ENCODE assay signal across 21 mouse cellular contexts in the genomic region with DNA sequence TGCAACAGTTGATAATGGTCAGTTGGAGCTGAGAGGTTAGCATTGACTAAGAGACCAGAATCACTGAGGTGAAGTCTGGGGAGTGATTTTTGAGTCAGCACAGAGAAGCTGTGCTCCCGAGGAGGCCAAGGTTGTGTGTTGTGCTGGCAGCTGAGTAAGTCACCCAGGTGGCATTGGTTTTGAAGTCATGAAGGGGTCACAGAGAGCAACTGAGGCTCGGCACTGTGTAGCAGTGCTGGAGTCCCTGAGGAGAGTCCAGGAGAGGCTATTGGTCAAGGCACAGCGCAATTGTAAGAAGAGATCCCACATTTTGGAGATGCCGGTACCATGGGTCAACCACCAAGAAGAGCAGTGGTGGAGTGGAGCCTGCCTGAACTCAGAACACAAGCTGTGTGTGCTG.
"Had no signal": no experiment of that assay in that cellular context is flagged by ENCODE, and none has a peak within 500 bp of the region (broad histone marks: within the 10 kb centered on the region; RNA-seq: fewer than 3 reads in every experiment).

No protein-coding gene starts in this region.

- H3K27ac ChIP-seq: hindbrain, embryonic 12.5 days; hindbrain, embryonic 14.5 days; intestine, embryonic 15.5 days; left cerebral cortex, adult 2 months; limb, embryonic 10.5 days; limb, embryonic 12.5 days; liver, embryonic 13.5 days; liver, embryonic 15.5 days had no signal

- DNase-seq: gastrocnemius, postnatal 25 days; heart, adult 2 months; kidney, adult 18-20 months; kidney, adult 8-10 months; kidney, postnatal 10 days; kidney, postnatal 25 days; liver, embryonic 13.5 days had no signal

- H3K4me2 ChIP-seq: heart, embryonic 12.5 days; hindbrain, embryonic 12.5 days; hindbrain, embryonic 14.5 days; intestine, embryonic 15.5 days; limb, embryonic 12.5 days; liver, embryonic 11.5 days; liver, embryonic 13.5 days; liver, embryonic 15.5 days had no signal

- ATAC-seq: hindbrain, embryonic 16.5 days; inflammation-experienced regulatory T-cells, adult 6 months; intestine, embryonic 15.5 days; intestine, postnatal 0 days had no signal

- H3K4me3 ChIP-seq: heart, adult 2 months; heart, embryonic 12.5 days; hindbrain, embryonic 10.5 days; hindbrain, embryonic 12.5 days; intestine, embryonic 15.5 days; layer of hippocampus, adult 2 months; left cerebral cortex, adult 2 months; limb, embryonic 10.5 days; limb, embryonic 12.5 days; liver, embryonic 13.5 days; liver, embryonic 15.5 days had no signal

- H3K27me3 ChIP-seq: heart, embryonic 12.5 days; hindbrain, embryonic 12.5 days; intestine, embryonic 15.5 days; limb, embryonic 12.5 days; liver, embryonic 13.5 days; liver, embryonic 15.5 days had no signal

- H3K9me3 ChIP-seq: heart, embryonic 12.5 days; hindbrain, embryonic 10.5 days; hindbrain, embryonic 12.5 days; intestine, embryonic 15.5 days; limb, embryonic 10.5 days; limb, embryonic 12.5 days; liver, embryonic 13.5 days; liver, embryonic 15.5 days had no signal

- H3K9ac ChIP-seq: heart, embryonic 12.5 days; hindbrain, embryonic 12.5 days; hindbrain, embryonic 14.5 days; intestine, embryonic 15.5 days; limb, embryonic 12.5 days; liver, embryonic 13.5 days; liver, embryonic 15.5 days had no signal

- H3K36me3 ChIP-seq: hindbrain, embryonic 12.5 days; intestine, embryonic 15.5 days; liver, embryonic 15.5 days had no signal
